Mouse (Mus musculus): Measurements from ENCODE around the gene St7.

The St7 gene

DNA sequence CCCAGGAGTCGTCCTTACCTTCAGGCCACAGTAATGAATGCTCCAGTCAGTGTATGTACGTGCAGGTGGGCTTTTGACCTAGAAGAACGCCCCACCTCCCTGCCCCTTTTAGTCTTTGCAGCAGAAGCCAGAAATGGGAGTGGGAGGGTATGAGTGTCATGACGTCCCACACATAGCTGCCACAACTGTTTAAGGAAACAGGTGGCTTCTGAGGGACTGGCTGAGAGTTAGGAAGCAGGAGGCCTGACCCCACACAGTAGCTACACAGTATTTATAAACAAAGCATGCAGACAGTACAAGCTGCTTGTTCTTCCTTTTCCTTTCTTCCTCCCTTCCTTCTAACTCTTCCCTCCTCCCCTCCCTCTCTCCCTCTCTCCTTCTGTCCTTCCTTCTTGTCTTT, 135.6 kb downstream of the St7 start:
- DNase-seq: no peak

GRCm38 (mm10) chr6:17829981-17830380, 137.2 kb downstream of the St7 start:
- DNase-seq: no peak

DNA sequence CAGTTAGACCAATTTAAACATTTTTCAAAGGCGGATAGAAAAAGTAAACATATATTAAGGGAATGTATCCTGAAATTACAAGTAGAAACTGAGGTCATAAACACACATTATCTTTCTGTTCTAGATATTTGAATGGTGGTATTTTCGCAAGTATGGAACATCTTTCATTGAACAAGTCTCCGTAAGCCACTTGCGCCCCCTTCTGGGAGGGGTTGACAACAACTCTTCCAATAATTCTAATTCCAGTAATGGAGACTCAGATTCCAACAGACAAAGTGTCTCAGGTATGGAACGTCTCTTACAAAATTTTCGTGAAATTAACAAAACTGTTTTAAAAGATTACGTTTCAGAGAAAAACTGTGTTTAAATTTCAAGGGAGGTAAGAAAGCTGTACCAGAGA, 141.8 kb downstream of the St7 start:
- DNase-seq: peak; percentile 85 to 87

- DNase-seq: no peak
Observed at GRCm38 (mm10) chr6:17835693-17836092, 143.0 kb downstream of the St7 start.

GRCm38 (mm10) chr6:17837676-17838075, 144.9 kb downstream of the St7 start:
- peak; percentile 23 to 33 for DNase-seq

GRCm38 (mm10) chr6:17840431-17840830, 147.7 kb downstream of the St7 start:
- DNase-seq: no peak

- DNase-seq: peak; percentile 72 to 77
Observed at GRCm38 (mm10) chr6:17842759-17843158, 150.0 kb downstream of the St7 start.

- DNase-seq: no peak
Observed at GRCm38 (mm10) chr6:17851316-17851715, 158.6 kb downstream of the St7 start.

DNA sequence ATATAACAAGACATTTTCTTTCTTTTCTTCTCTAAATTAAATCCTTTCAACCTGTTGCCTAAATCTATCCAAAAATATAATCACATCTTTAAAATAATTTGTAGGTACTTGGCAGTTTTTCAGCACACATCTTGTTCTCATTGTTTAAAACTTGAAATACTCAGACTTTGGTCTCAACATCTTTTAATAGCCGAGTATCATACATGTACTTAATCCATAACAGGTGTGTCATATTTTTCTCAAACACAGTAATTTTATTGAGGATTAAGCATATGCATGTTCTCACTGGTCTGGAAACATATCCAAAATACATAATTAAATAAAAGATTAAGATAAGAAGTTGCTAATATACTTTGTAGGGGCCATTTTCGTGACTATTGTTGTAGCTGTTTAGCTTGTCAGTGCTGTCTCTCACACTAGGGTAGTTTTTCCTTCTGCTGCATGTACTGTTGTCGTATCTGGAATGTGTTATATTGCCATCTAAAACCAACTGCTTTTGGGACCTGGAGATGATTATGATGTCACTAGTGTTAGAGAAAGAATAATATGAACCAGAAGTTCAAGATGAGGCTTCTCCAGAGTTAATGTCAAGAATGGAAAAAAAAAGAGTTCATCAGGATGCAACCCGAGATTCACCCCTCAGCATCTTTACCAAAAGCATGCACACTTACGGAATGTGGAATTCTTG, 161.0 kb downstream of the St7 start:
- DNase-seq: no peak

DNA sequence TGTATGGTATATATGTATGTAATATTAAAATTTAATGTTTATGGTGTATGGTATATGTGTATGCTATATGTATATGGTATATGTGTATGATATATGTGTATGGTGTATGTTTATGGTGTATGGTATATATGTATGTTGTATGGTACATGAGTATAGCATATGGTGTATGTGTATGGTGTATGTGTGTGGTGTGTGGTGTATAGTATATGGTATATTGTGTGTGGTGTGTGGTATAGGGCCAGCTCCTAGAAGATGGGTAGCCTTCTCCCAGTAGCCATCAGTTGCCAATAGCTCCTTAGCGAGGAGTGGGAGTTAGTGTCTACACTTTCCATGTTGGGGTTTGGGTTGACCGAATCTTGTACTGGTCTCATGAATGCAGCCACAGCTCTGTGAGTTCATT, 162.9 kb downstream of the St7 start:
- no peak for DNase-seq

GRCm38 (mm10) chr6:17859564-17859963, 166.8 kb downstream of the St7 start:
- DNase-seq: no peak

GRCm38 (mm10) chr6:17860463-17860862, 167.7 kb downstream of the St7 start:
- DNase-seq: no peak

GRCm38 (mm10) chr6:17867796-17868195, 175.1 kb downstream of the St7 start:
- no peak for DNase-seq

DNA sequence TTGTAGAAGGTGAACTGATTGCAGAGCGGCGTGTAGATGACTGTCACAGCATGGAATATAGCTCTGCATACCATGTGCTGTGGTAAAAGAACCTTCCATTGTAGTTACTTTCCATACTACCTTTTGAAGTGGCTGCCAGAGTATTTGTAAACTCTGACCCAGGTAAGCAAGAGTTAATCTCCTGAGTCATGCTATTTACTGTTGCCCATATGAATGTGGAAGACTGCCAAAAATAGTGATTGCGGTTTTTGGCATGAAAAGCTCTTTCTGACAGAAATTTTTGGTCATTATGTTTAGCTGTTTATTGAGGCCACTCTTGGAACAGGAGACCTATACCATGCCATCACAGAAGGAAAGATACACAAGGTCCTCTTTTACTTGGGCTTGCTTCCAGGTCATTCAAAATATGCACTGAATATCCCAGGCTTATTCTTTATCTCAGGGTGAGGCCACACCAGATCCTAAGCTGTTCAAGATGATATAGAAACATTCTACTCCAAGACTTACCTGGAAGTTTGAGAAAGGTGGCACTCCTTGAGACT, 179.2 kb downstream of the St7 start:
- DNase-seq: no peak

- DNase-seq: no peak
Observed at GRCm38 (mm10) chr6:17875606-17876005, 182.9 kb downstream of the St7 start.

DNA sequence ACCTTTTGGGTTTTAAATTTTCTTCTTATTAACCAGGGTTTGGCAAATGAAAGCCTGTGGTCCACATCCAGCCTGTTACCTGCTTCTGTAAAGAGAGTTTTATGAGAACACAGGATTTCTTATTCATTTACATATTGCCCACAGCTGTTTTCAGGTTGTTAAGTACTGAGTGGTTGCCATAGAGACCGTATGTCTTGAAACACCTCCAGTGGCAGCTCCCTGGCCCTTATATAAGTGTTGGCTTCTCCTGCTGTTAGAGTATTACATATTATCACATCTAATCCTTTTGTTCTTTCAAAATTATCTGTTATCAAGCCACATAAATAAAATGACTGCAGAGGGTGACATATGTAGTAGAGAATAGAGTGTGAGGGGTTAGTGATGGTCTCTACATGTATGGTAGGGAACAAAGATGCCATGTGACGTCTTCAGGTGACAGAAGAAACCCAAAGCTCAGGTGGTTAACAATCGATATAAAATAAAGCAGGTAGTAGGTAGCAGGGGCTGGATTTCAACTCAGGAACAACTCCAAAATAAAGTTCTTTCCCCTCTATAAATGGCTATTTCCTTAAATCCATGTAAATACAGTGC, 183.4 kb downstream of the St7 start:
- DNase-seq: no peak

- no peak for DNase-seq
Observed at GRCm38 (mm10) chr6:17876670-17877179, 184.0 kb downstream of the St7 start.

GRCm38 (mm10) chr6:17882943-17883342, 190.2 kb downstream of the St7 start:
- DNase-seq: no peak

DNA sequence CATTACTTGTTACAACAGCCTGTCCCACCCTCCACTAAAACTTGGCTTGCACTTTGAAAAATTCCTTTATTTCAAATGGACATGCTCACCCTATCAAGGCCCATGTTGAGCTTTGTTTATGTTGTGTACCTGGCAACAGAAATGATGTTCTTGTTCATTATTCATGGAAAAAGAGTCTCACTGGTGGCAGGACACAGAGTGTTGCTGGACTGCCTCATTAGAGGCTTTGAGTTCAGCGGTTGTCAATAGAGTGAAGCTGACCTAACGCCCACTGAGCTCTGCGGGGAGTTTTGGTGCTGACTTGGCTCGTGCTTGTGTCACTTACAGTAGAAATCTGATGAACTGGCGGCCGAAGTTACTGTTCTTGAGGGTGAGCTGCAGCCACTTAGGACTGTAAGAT, 195.0 kb downstream of the St7 start:
- DNase-seq: no peak

DNA sequence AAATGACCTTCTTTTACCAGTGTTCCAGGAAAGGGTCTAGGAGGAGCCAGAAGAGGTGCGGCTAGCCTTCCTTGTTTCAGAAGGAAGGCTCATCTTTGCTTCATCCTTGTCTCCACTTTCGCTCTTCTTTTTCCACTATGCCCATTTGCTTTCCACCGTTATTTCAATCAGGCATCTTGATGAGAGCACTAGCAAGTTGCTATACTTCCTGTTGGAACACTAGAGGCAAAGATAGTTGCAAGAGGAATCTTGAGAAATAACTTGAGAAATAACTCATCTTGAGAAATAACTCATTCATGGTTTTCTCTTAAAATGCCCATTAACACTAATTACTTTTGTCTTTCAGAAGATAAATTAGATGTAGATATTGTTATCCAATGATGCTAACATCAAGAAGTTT, 202.8 kb downstream of the St7 start:
- DNase-seq: no peak

- no peak for DNase-seq
Observed at GRCm38 (mm10) chr6:17898539-17898938, 205.8 kb downstream of the St7 start.

GRCm38 (mm10) chr6:17903355-17903754, 210.6 kb downstream of the St7 start:
- DNase-seq: no peak

- no peak for DNase-seq
Observed at GRCm38 (mm10) chr6:17905776-17906175, 213.0 kb downstream of the St7 start.

GRCm38 (mm10) chr6:17906289-17906688, 213.6 kb downstream of the St7 start:
- no peak for DNase-seq

Data from B cell, adult 2 months (primary cell).